In genomic region chr19:38096858-38097758, GRCm38 (mm10) we compare ENCODE assay signal across 8 mouse cellular contexts. TPM values are rescaled to one million over a fixed set of nuclear protein-coding genes. Genes with fewer than 3 reads are reported as not detected.
DNase-seq lines count a peak whose midpoint lies in the region; ATAC-seq lines count a peak whose summit lies in the region.

Gene Ffar4, plus strand, starts transcription at chr19:38097071.

- H3K36me3 ChIP-seq in intestine, embryonic 14.5 days (ENCODE audit: control insufficient read depth, insufficient read depth, low read length) = no peaks in the 10 kb centered on the region

- 0 out of 2 replicates have a peak, but pooled peaks cover 4% of the 10 kb centered on the region for H3K4me1 ChIP-seq in intestine, embryonic 14.5 days (replicated peaks; ENCODE audit: control insufficient read depth, insufficient read depth, low read length)

- no peak within 1 kb of the TSS for H3K27ac ChIP-seq in intestine, embryonic 14.5 days (ENCODE audit: low read depth)

- H3K4me2 ChIP-seq in intestine, embryonic 14.5 days (ENCODE audit: low read length) = peak within 1 kb of the TSS; percentile 47

- peak within 1 kb of the TSS; percentile 29 for H3K9ac ChIP-seq in intestine, embryonic 14.5 days (ENCODE audit: low read length)

- no peaks in the 10 kb centered on the region for H3K9me3 ChIP-seq in intestine, embryonic 14.5 days (ENCODE audit: control insufficient read depth, low read length)

- WGBS in intestine, embryonic 14.5 days = under 1% methylated on average over 77 of the region's 77 CpGs

- peak; percentile 71 for ATAC-seq in intestine, embryonic 14.5 days (replicated peaks; ENCODE audit: low FRiP score, low TSS enrichment, low read depth)

- DNase-seq in thymus, postnatal 4 days = peak; percentile 14
- DNase-seq in thymus, postnatal 0 days (ENCODE audit: low spot score) = no peak
- peak; percentile 9 for DNase-seq in embryo, embryonic 11.5 days (ENCODE audit: low read depth, low spot score)
- DNase-seq in intestine, embryonic 14.5 days (ENCODE audit: low spot score) = peak; percentile 72
- DNase-seq in lung, postnatal 36 days = peak; percentile 82
- DNase-seq in urinary bladder, postnatal 14 days (ENCODE audit: low spot score) = peak; percentile 56
- DNase-seq in layer of hippocampus, postnatal 36 days = no peak
- no peak for DNase-seq in spleen, postnatal 10 days (ENCODE audit: low spot score in 2 of 2)

- H3K4me3 ChIP-seq in intestine, embryonic 14.5 days (ENCODE audit: low read depth, low read length) = peak within 1 kb of the TSS; percentile 33

- H3K27me3 ChIP-seq in intestine, embryonic 14.5 days (replicated peaks; ENCODE audit: control insufficient read depth, insufficient read depth, low read length) = peaks cover 41% of the 10 kb centered on the region

RNA-seq across cellular contexts. Expression of gene Ffar4, which starts in this region (rescaled TPM):
- 1.2 and 1.4 TPM in 2 replicates for polyA plus RNA-seq in thymus, postnatal 0 days (2015; fragmentation: Nextera tagmentation; extraction: Ambion mirVana)
- polyA plus RNA-seq in intestine, embryonic 14.5 days (2014; fragmentation: Nextera tagmentation; extraction: Ambion mirVana) = 7.0 and 10.4 TPM in 2 replicates
- total RNA-seq in layer of hippocampus, postnatal 36 days (2021) = not detected

Comparison
In these comparisons a context has a peak if more than half of its experiments do, and no peak if none do; other contexts are left out.
1. DNase-seq: peak in thymus, postnatal 4 days (single experiment), embryo, embryonic 11.5 days (single experiment), intestine, embryonic 14.5 days (single experiment), lung, postnatal 36 days (single experiment) and urinary bladder, postnatal 14 days (single experiment); none in thymus, postnatal 0 days (single experiment), layer of hippocampus, postnatal 36 days (0 of 2) and spleen, postnatal 10 days (0 of 2).